Mouse (Mus musculus) kidney, adult 8-10 months (tissue): ENCODE data around the gene Acyp2.

Experiments used
- DNase-seq, 2 experiments: peaks; one replicate each; pipeline ENCODE4 v3.0.0; 2022

Gene Acyp2

GRCm38 (mm10) chr11:30578931-30579330 lies 70.5 kb downstream of the Acyp2 start:
- DNase-seq = no peak

- DNase-seq = no peak
These were observed 76.5 kb downstream of the Acyp2 start for GRCm38 (mm10) chr11:30572790-30573395.

- DNase-seq = no peak
These were observed 78.8 kb downstream of the Acyp2 start for GRCm38 (mm10) chr11:30570568-30570967.

GRCm38 (mm10) chr11:30560215-30560614 lies 89.2 kb downstream of the Acyp2 start:
- no peak for DNase-seq

- no peak for DNase-seq
These were observed 96.0 kb downstream of the Acyp2 start for GRCm38 (mm10) chr11:30553408-30553807.

GRCm38 (mm10) chr11:30517133-30517532 lies 132.3 kb downstream of the Acyp2 start:
- DNase-seq = no peak

- no peak for DNase-seq
These were observed 141.2 kb downstream of the Acyp2 start for GRCm38 (mm10) chr11:30508178-30508577.

- no peak for DNase-seq
These were observed 150.5 kb downstream of the Acyp2 start for GRCm38 (mm10) chr11:30498738-30499355.

GRCm38 (mm10) chr11:30497151-30497550 lies 152.2 kb downstream of the Acyp2 start:
- no peak for DNase-seq

GRCm38 (mm10) chr11:30491515-30492260 lies 157.7 kb downstream of the Acyp2 start:
- DNase-seq = no peak

GRCm38 (mm10) chr11:30488183-30488582 lies 161.2 kb downstream of the Acyp2 start:
- no peak for DNase-seq

- no peak for DNase-seq
These were observed 166.1 kb downstream of the Acyp2 start for GRCm38 (mm10) chr11:30483286-30483685.

- peak; percentile 76 to 82 for DNase-seq
These were observed 177.4 kb downstream of the Acyp2 start, which contains the start of gene 4930505A04Rik for GRCm38 (mm10) chr11:30471751-30472593. Gene 4930505A04Rik (minus strand): TSS chr11:30471827.

GRCm38 (mm10) chr11:30471187-30471586 lies 178.2 kb downstream of the Acyp2 start:
- no peak for DNase-seq
